Mouse (Mus musculus) heart, adult 2 months (tissue): ENCODE data around the gene Gm3854. TPM values are rescaled to one million over a fixed set of nuclear protein-coding genes. Genes with fewer than 3 reads are reported as not detected.

Experiments used
- DNase-seq, 2 experiments: peaks; one replicate each; pipeline ENCODE4 v3.0.0; 2021
- H3K27ac ChIP-seq: fragments of 200-600 bp; 2 replicates; pipeline ENCODE4 v1.8.1; 2022
- H3K27me3 ChIP-seq: fragments of 200-500 bp; 2 replicates; pipeline ENCODE4 v1.6.1; 2012; ENCODE audit warnings: mild to moderate bottlenecking, low read length, inconsistent platforms, mixed read lengths; ENCODE audit not compliant: control insufficient read depth, insufficient read depth
- H3K36me3 ChIP-seq: fragments of 200-500 bp; 2 replicates; pipeline ENCODE4 v1.6.1; 2012; ENCODE audit warnings: low read length, inconsistent platforms; ENCODE audit not compliant: control insufficient read depth, insufficient read depth
- H3K4me1 ChIP-seq: fragments of 200-500 bp; 2 replicates; pipeline ENCODE4 v1.6.1; 2011; ENCODE audit warnings: low read length; ENCODE audit not compliant: control insufficient read depth, insufficient read depth
- H3K4me3 ChIP-seq: fragments of 200-600 bp; 2 replicates; pipeline ENCODE4 v1.8.1; 2022
- H3K79me2 ChIP-seq: fragments of 200-500 bp; replicated peaks from 2 replicates; pipeline ENCODE4 v1.6.1; 2012; ENCODE audit warnings: mild to moderate bottlenecking, inconsistent platforms, low read length, moderate library complexity, mixed read lengths; ENCODE audit not compliant: control insufficient read depth, insufficient read depth
- H3K9ac ChIP-seq: fragments of 200-500 bp; 2 replicates; pipeline ENCODE4 v1.6.1; 2012; ENCODE audit warnings: low read depth, mild to moderate bottlenecking, control low read depth, inconsistent platforms, low read length, mixed read lengths
- CTCF ChIP-seq: fragments of 200-600 bp; IDR thresholded peaks from 2 replicates; pipeline ENCODE4 v1.8.1; 2022; ENCODE audit warnings: antibody characterized with exemption, mild to moderate bottlenecking, moderate library complexity
- POLR2A ChIP-seq: fragments of 200-500 bp; IDR thresholded peaks from 2 replicates; pipeline ENCODE4 v1.6.1; 2011; ENCODE audit warnings: mild to moderate bottlenecking, low read depth, low read length, control low read depth; ENCODE audit not compliant: insufficient read depth
- WGBS: fragments of 180-500 bp; shearing (Covaris S2); methylation state at CpG from one replicate; pipeline ENCODE4 v1.1.7; 2018; 5-methylcytosine and 5-hydroxymethylcytosine counted together
- intact Hi-C: fragments of 180-260 bp; cut with DNase I; formaldehyde crosslinking; loops from one replicate; pipeline ENCODE4 v1.15.1; 2025
- polyA plus RNA-seq: library from polyadenylated mRNA; depleted of rRNA; stranded (reverse); fragments of >200 nt; gene quantifications from 2 replicates; pipeline ENCODE4 v1.2.3, GENCODE M21; 2012; rRNA removed
- total RNA-seq, 2 experiments: library from RNA; stranded (reverse); gene quantifications; 2 replicates each; pipeline ENCODE4 v1.2.3; 2021

Gene Gm3854
- total and polyA plus RNA-seq, 3 experiments: 0.08 to 0.52 (median 0.20) TPM

DNA sequence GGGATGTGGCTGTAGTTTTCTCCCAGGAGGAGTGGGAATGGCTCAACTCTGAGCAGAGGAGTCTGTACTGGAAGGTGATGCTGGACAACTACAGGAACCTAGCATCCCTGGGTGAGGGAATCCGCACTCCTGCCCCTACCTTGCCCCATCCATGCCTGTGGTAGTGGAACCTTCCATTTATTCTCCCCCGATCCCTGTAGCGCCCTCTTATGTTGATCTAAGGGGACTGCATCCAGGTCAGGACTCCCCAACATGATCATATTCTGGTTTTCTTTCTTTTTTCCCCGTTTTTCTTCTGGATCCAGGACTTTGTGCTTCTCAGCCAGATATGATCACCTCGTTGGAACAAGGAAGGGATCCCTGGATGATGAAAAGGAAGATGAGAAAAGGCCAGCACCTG is 45.9 kb downstream of the Gm3854 start:
- TF ChIP-seq CTCF (0 out of 2 replicates have a peak, but pooled peaks have one; percentile 2), POLR2A (no peak)
- Histone ChIP-seq H3K27ac (no peak overlapping the region), H3K27me3 (no peaks in the 10 kb centered on the region), H3K4me3 (no peak overlapping the region), H3K79me2 (no peaks in the 10 kb centered on the region), H3K4me1 (no peaks in the 10 kb centered on the region), H3K36me3 (no peaks in the 10 kb centered on the region), H3K9ac (no peak overlapping the region)
- intact Hi-C loops: no loop called here
- WGBS: 71% methylated on average over 5 of the region's 5 CpGs
- DNase-seq: no peak

DNA sequence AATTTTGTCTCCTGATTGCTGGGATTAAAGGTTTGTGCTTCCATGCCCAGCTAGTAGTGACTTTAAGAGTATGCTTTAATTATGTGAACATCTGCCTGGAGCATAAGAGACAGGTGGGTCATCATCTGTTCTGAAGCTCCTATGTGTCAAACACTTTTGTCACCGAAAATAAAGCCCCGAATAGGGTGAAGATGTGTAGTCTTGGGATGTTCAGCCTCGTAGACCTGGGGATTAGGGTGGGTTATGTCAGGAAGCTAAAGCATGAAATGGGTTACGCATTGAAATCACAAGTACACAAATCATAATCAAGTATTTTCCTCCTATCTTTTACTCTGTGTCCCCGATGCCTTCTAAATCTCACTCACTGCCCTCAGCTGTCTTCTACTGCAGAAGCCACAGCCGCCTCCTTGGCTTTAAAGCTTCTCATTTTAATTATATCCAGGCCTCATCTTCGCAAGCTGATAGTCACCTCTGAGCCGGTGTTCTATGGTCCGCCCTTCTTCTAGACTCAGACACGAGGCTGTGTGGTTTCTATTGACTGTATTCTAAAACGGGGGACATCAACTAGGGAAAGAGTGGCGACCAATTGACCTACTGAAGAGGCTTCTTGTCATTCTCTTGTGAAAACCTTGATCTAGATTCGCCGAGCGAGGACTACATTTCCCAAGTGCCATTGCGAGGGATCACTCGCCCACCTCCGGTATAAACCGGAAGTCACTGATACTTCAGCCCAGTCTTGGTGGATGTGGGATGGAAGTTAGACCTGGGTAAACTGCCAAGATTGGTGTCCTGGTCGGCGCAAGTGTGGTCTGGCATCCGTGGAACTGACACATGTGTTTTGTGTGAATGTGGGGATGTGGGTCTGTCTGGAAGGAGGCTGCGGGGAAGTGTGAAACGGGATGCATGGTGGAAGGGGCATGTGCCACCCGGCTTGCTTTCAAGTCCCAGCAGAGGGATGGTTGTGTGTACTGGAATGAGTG is 54.7 kb downstream of the Gm3854 start, which contains the start of gene Smim17:
Smim17 (plus strand) TSS at position 720 of the 980 bp plus-strand sequence.
- Histone ChIP-seq H3K4me3 (peak within 1 kb of the TSS; percentile 39), H3K9ac (peak within 1 kb of the TSS; percentile 39), H3K27ac (no peak within 1 kb of the TSS), H3K79me2 (no peaks in the 10 kb centered on the region), H3K4me1 (no peaks in the 10 kb centered on the region; the same call in 1 of the 2 replicates), H3K27me3 (no peaks in the 10 kb centered on the region), H3K36me3 (no peaks in the 10 kb centered on the region; the same call in 1 of the 2 replicates)
- 25% methylated on average over 25 of the region's 25 CpGs for WGBS
- DNase-seq: peak; percentile 39 to 53
- TF ChIP-seq POLR2A (0 out of 2 replicates have a peak, but pooled peaks have one; percentile 24), CTCF (no peak)
- intact Hi-C loops: loop anchor here (1.0 kb wide), 1 partner anchor 15 kb away; the partner anchor contains the start of gene Zfp28

Other genes starting within 250 kb of the Gm3854 start
- 10 to 100 TPM; 28.4 to 35.2 TPM for gene Zfp787, start 187.8 kb upstream of the Gm3854 start, total RNA-seq
- 29.6 and 32.5 TPM in 2 replicates for gene Zfp787, start 187.8 kb upstream of the Gm3854 start, polyA plus RNA-seq
- 10 to 100 TPM; 11.0 to 12.7 TPM for gene Zfp444, start 171.5 kb upstream of the Gm3854 start, total RNA-seq
- gene Zfp444, start 171.5 kb upstream of the Gm3854 start, polyA plus RNA-seq: 8.1 and 10.9 TPM in 2 replicates
- not detected for gene Galp, start 146.7 kb upstream of the Gm3854 start, total RNA-seq
- not detected in 2 replicates for gene Galp, start 146.7 kb upstream of the Gm3854 start, polyA plus RNA-seq
- not detected for gene Zscan5b, start 121.5 kb upstream of the Gm3854 start, total RNA-seq
- gene Zscan5b, start 121.5 kb upstream of the Gm3854 start, polyA plus RNA-seq: not detected in 2 replicates
- gene Epp13, start 91.0 kb upstream of the Gm3854 start, total RNA-seq: not detected
- not detected in 2 replicates for gene Epp13, start 91.0 kb upstream of the Gm3854 start, polyA plus RNA-seq
- 1 to 10 TPM; 3.6 to 4.6 TPM for gene Zfp667, start 57.2 kb upstream of the Gm3854 start, total RNA-seq
- 0.96 and 2.3 TPM in 2 replicates for gene Zfp667, start 57.2 kb upstream of the Gm3854 start, polyA plus RNA-seq
- gene Zfp583, start 12.5 kb upstream of the Gm3854 start, total RNA-seq: 1 to 10 TPM; 1.4 to 3.2 TPM
- 1.2 and 1.7 TPM in 2 replicates for gene Zfp583, start 12.5 kb upstream of the Gm3854 start, polyA plus RNA-seq
- gene Zfp78, start 19.5 kb downstream of the Gm3854 start, total RNA-seq: 1 to 10 TPM; 1.6 to 3.4 TPM
- gene Zfp78, start 19.5 kb downstream of the Gm3854 start, polyA plus RNA-seq: 0.49 and 1.5 TPM in 2 replicates
- 1 to 10 TPM; 1.8 to 2.8 TPM for gene Zfp28, start 39.5 kb downstream of the Gm3854 start, total RNA-seq
- 2.6 and 4.1 TPM in 2 replicates for gene Zfp28, start 39.5 kb downstream of the Gm3854 start, polyA plus RNA-seq
- gene Smim17, start 55.0 kb downstream of the Gm3854 start, total RNA-seq: not detected
- gene Smim17, start 55.0 kb downstream of the Gm3854 start, polyA plus RNA-seq: not detected in 2 replicates
- gene Gm20715, start 66.5 kb downstream of the Gm3854 start, total RNA-seq: not detected
- not detected in 2 replicates for gene Gm20715, start 66.5 kb downstream of the Gm3854 start, polyA plus RNA-seq
- not detected for gene Olfr1344, start 94.9 kb downstream of the Gm3854 start, total RNA-seq
- 0.15 TPM in 1 of 2 replicates, not detected in the other for gene Olfr1344, start 94.9 kb downstream of the Gm3854 start, polyA plus RNA-seq
- not detected for gene Olfr1336, start 112.4 kb downstream of the Gm3854 start, total RNA-seq
- not detected in 2 replicates for gene Olfr1336, start 112.4 kb downstream of the Gm3854 start, polyA plus RNA-seq
- gene Olfr1346, start 123.3 kb downstream of the Gm3854 start, total RNA-seq: not detected
- gene Olfr1346, start 123.3 kb downstream of the Gm3854 start, polyA plus RNA-seq: not detected in 2 replicates
- not detected for gene Olfr5, start 143.2 kb downstream of the Gm3854 start, total RNA-seq
- gene Olfr5, start 143.2 kb downstream of the Gm3854 start, polyA plus RNA-seq: not detected in 2 replicates
- not detected for gene Olfr1347, start 156.0 kb downstream of the Gm3854 start, total RNA-seq
- not detected in 2 replicates for gene Olfr1347, start 156.0 kb downstream of the Gm3854 start, polyA plus RNA-seq
- not detected for gene Olfr1348, start 165.0 kb downstream of the Gm3854 start, total RNA-seq
- not detected in 2 replicates for gene Olfr1348, start 165.0 kb downstream of the Gm3854 start, polyA plus RNA-seq
- gene Olfr1349, start 179.2 kb downstream of the Gm3854 start, total RNA-seq: not detected
- not detected in 2 replicates for gene Olfr1349, start 179.2 kb downstream of the Gm3854 start, polyA plus RNA-seq
- not detected for gene Olfr1350, start 221.1 kb downstream of the Gm3854 start, total RNA-seq
- not detected in 2 replicates for gene Olfr1350, start 221.1 kb downstream of the Gm3854 start, polyA plus RNA-seq